Mouse (Mus musculus): ENCODE results near the gene Mtrf1l. TPM values are rescaled to one million over a fixed set of nuclear protein-coding genes. Genes with fewer than 3 reads are reported as not detected.

The Mtrf1l gene
- 1.7 and 2.4 TPM in 2 replicates for polyA plus RNA-seq (2012; rRNA removed)

DNA sequence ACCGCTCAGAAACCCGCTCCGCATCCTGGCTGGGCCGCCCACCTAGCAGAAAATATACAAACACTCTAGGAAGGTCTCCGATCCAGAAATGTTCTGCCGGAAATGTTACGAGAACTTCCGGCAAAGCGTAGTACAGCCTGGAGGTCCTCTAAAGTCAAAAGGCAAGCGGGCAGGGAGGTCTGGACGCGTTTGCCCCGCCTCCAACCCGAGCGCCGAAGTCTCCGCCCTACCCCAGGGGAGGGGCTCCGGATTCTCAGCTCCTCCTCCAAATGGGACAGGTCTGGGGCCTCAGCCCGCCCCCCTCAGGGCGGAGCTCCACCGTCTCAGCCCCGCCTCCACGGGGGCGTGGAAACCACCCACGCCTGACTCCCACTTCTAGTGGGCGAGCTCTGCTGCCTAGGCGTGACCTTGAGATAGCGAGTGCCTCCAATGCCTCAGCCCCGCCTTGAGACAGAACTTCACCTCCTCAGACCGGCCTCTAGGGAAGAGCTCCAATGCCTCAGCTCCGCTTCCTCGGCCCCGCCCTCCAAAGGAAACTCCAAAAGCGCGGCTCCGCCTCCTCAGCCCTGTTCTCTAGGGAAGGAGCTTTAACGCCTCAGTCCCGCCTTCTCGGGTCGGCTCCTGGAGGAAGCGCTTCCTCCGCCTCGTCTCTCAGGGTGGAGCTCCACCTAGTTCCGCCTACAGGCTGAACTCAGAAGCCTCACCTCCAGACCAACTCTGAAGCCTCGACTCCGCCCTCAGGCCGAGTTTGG is at the start of gene Mtrf1l:
Mtrf1l (minus strand) TSS at position 171 of the 752 bp plus-strand sequence.
- peak; percentile 99 for DNase-seq
- Histone ChIP-seq H3K36me3 (ENCODE audit: control insufficient read depth, insufficient read depth, low read length) (no peaks in the 10 kb centered on the region), H3K27me3 (replicated peaks; ENCODE audit: control insufficient read depth, insufficient read depth, low read length) (no peaks in the 10 kb centered on the region), H3K4me3 (ENCODE audit: insufficient read depth, low read depth, low read length) (peak within 1 kb of the TSS; percentile 95), H3K27ac (ENCODE audit: insufficient read depth, low read depth, low read length) (peak within 1 kb of the TSS; percentile 91), H3K4me1 (ENCODE audit: control insufficient read depth, insufficient read depth, low read length) (peaks cover 9% of the 10 kb centered on the region; the same call in 1 of the 2 replicates)
- no peak for TF ChIP-seq CTCF (conservative IDR thresholded peaks at IDR 0.05; ENCODE audit: insufficient read depth, insufficient read length, low read depth, low read length)
- TF ChIP-seq POLR2A (IDR thresholded peaks at IDR 0.05; ENCODE audit: low read depth, low read length) = no peak
- WGBS = under 1% methylated on average over 47 of the region's 47 CpGs

- Histone ChIP-seq H3K27me3 (replicated peaks; ENCODE audit: control insufficient read depth, insufficient read depth, low read length) (no peaks in the 10 kb centered on the region), H3K27ac (ENCODE audit: insufficient read depth, low read depth, low read length) (no peak overlapping the region), H3K4me3 (ENCODE audit: insufficient read depth, low read depth, low read length) (no peak overlapping the region), H3K36me3 (ENCODE audit: control insufficient read depth, insufficient read depth, low read length) (no peaks in the 10 kb centered on the region), H3K4me1 (ENCODE audit: control insufficient read depth, insufficient read depth, low read length) (no peaks in the 10 kb centered on the region)
- TF ChIP-seq POLR2A (IDR thresholded peaks at IDR 0.05; ENCODE audit: low read depth, low read length) (no peak), CTCF (conservative IDR thresholded peaks at IDR 0.05; ENCODE audit: insufficient read depth, insufficient read length, low read depth, low read length) (no peak)
- DNase-seq = no peak
- 46% methylated on average over 4 of the region's 4 CpGs for WGBS
Measured at GRCm38 (mm10) chr10:5871081-5871480, 47.4 kb upstream of the Mtrf1l start.

DNA sequence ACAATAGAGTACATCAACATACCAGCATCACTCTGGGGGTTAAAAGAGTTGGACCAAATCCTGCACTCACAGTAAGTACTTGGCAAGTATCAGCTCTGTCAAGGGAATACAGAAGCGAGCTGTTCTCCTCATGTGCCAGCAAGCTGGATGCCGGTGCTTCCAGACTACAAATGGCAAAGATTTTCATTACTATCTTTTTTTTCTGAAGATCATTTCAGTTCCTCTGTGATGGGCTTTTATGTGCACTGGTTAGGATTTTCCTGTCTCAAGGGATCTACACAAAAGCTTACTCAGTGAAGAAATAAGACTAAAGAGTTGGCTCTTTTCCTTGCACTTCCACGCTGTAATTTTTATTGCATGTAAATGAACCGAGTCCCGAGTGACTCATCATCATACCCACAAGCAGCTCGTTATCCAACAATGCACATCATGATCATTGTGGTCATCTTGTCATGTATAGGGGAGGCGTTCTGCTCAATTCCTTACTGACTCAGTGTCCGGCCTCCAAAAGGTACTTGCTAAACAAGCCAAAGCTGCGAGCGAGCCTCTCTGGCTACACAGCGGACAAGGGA is 44.4 kb upstream of the Mtrf1l start:
- Histone ChIP-seq H3K27ac (ENCODE audit: insufficient read depth, low read depth, low read length) (no peak overlapping the region), H3K27me3 (replicated peaks; ENCODE audit: control insufficient read depth, insufficient read depth, low read length) (0 out of 2 replicates have a peak, but pooled peaks cover 1% of the 10 kb centered on the region), H3K36me3 (ENCODE audit: control insufficient read depth, insufficient read depth, low read length) (no peaks in the 10 kb centered on the region), H3K4me1 (ENCODE audit: control insufficient read depth, insufficient read depth, low read length) (no peaks in the 10 kb centered on the region), H3K4me3 (ENCODE audit: insufficient read depth, low read depth, low read length) (no peak overlapping the region)
- TF ChIP-seq CTCF (conservative IDR thresholded peaks at IDR 0.05; ENCODE audit: insufficient read depth, insufficient read length, low read depth, low read length) (no peak), POLR2A (IDR thresholded peaks at IDR 0.05; ENCODE audit: low read depth, low read length) (no peak)
- WGBS = 72% methylated on average over 11 of the region's 11 CpGs
- no peak for DNase-seq

DNA sequence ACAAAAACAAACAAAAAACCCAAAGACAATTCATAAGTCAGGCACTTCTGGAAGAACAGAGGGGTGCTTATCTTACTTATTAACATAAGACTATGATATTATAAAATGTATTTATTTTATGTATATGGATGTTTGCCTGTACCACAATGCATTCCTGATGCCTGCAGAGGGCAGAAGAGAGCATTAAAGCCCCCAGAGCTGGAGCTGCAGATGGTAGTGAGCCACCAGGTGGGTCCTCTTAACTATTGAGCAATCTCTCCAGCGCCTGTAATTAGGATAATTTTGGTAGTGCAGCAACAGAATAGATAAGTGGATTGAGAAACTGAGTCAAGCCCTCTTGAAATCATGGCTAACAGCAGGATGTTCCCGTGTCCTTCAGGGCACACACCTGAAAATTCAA is 42.3 kb upstream of the Mtrf1l start:
- WGBS = 53% methylated on average over 2 of the region's 2 CpGs
- H3K4me3 ChIP-seq (ENCODE audit: insufficient read depth, low read depth, low read length) = no peak overlapping the region
- no peak overlapping the region for H3K27ac ChIP-seq (ENCODE audit: insufficient read depth, low read depth, low read length)
- DNase-seq = no peak
- no peaks in the 10 kb centered on the region for H3K36me3 ChIP-seq (ENCODE audit: control insufficient read depth, insufficient read depth, low read length)
- no peaks in the 10 kb centered on the region for H3K4me1 ChIP-seq (ENCODE audit: control insufficient read depth, insufficient read depth, low read length)
- TF ChIP-seq POLR2A (IDR thresholded peaks at IDR 0.05; ENCODE audit: low read depth, low read length) (no peak), CTCF (conservative IDR thresholded peaks at IDR 0.05; ENCODE audit: insufficient read depth, insufficient read length, low read depth, low read length) (no peak)
- 0 out of 2 replicates have a peak, but pooled peaks cover 1% of the 10 kb centered on the region for H3K27me3 ChIP-seq (replicated peaks; ENCODE audit: control insufficient read depth, insufficient read depth, low read length)

DNA sequence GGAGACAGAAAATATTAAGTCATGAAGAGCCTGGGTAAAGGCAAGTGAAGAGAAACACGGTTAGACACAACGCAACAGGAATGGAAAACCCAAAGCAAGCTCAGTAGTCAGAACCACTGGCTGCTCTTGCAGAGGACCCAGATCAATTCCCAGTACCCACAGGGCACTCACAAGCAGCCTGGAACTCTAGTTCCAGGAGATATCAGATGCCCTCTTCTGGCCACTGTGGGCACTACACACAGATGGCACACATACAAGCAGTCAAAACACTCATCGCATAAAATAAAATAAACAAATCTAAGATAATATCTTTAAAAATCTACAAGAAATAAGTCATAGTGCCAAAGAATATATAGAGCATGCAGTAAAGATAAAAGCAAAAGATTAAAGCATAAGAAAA is 39.0 kb upstream of the Mtrf1l start:
- Histone ChIP-seq H3K36me3 (ENCODE audit: control insufficient read depth, insufficient read depth, low read length) (no peaks in the 10 kb centered on the region), H3K4me3 (ENCODE audit: insufficient read depth, low read depth, low read length) (no peak overlapping the region), H3K27ac (ENCODE audit: insufficient read depth, low read depth, low read length) (no peak overlapping the region), H3K4me1 (ENCODE audit: control insufficient read depth, insufficient read depth, low read length) (no peaks in the 10 kb centered on the region), H3K27me3 (replicated peaks; ENCODE audit: control insufficient read depth, insufficient read depth, low read length) (0 out of 2 replicates have a peak, but pooled peaks cover 1% of the 10 kb centered on the region)
- no peak for DNase-seq
- TF ChIP-seq POLR2A (IDR thresholded peaks at IDR 0.05; ENCODE audit: low read depth, low read length) = no peak
- no peak for TF ChIP-seq CTCF (conservative IDR thresholded peaks at IDR 0.05; ENCODE audit: insufficient read depth, insufficient read length, low read depth, low read length)
- over 99% methylated on average over 3 of the region's 3 CpGs for WGBS

DNA sequence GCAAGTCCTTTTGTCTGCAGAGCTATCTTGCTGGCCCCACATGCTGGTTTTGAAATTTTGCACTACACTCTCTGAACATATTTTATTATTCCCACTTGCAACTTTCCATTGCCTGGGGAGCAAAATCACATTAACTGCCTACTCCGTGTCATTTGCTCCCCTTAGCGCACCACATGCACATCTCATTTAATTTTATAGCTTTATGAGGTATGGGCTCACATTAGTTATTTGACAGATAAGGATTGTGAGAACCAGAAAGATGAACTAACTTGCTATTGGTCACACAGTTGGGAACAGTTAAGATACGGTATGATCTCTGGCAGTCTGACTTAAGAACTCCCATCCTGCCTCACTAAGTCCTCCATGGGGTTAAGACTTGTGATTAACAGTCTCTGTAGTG is 37.1 kb upstream of the Mtrf1l start:
- Histone ChIP-seq H3K27ac (ENCODE audit: insufficient read depth, low read depth, low read length) (no peak overlapping the region), H3K4me1 (ENCODE audit: control insufficient read depth, insufficient read depth, low read length) (no peaks in the 10 kb centered on the region), H3K27me3 (replicated peaks; ENCODE audit: control insufficient read depth, insufficient read depth, low read length) (0 out of 2 replicates have a peak, but pooled peaks cover 1% of the 10 kb centered on the region), H3K4me3 (ENCODE audit: insufficient read depth, low read depth, low read length) (no peak overlapping the region), H3K36me3 (ENCODE audit: control insufficient read depth, insufficient read depth, low read length) (no peaks in the 10 kb centered on the region)
- WGBS = 83% methylated on average over 3 of the region's 3 CpGs
- TF ChIP-seq POLR2A (IDR thresholded peaks at IDR 0.05; ENCODE audit: low read depth, low read length) (no peak), CTCF (conservative IDR thresholded peaks at IDR 0.05; ENCODE audit: insufficient read depth, insufficient read length, low read depth, low read length) (no peak)
- DNase-seq = no peak

GRCm38 (mm10) chr10:5859729-5860128 is 36.0 kb upstream of the Mtrf1l start:
- no peaks in the 10 kb centered on the region for H3K36me3 ChIP-seq (ENCODE audit: control insufficient read depth, insufficient read depth, low read length)
- TF ChIP-seq POLR2A (IDR thresholded peaks at IDR 0.05; ENCODE audit: low read depth, low read length) (no peak), CTCF (conservative IDR thresholded peaks at IDR 0.05; ENCODE audit: insufficient read depth, insufficient read length, low read depth, low read length) (0 out of 2 replicates have a peak, but pooled peaks have one; percentile 17)
- no peak overlapping the region for H3K27ac ChIP-seq (ENCODE audit: insufficient read depth, low read depth, low read length)
- no peak overlapping the region for H3K4me3 ChIP-seq (ENCODE audit: insufficient read depth, low read depth, low read length)
- 75% methylated on average over 4 of the region's 4 CpGs for WGBS
- DNase-seq = no peak
- no peaks in the 10 kb centered on the region for H3K4me1 ChIP-seq (ENCODE audit: control insufficient read depth, insufficient read depth, low read length)
- no peaks in the 10 kb centered on the region for H3K27me3 ChIP-seq (replicated peaks; ENCODE audit: control insufficient read depth, insufficient read depth, low read length)
